Mouse (Mus musculus) neural tube, embryonic 11.5 days (tissue): ENCODE measurements around the gene Adcy7. TPM values are rescaled to one million over a fixed set of nuclear protein-coding genes. Genes with fewer than 3 reads are reported as not detected.
A peak's percentile ranks its signal among the peaks of the same experiment; 100 is the strongest.

ENCODE experiments used
- ATAC-seq: fragments of 200-750 bp; cut with Nextera tagmentation; 2 replicates; pipeline ENCODE4 v1.8.0; 2017; ENCODE audit warnings: moderate number of reproducible peaks, mild to moderate bottlenecking, moderate TSS enrichment, moderate library complexity; ENCODE audit not compliant: insufficient read depth, low FRiP score, low TSS enrichment
- DNase-seq: peaks from one replicate; pipeline ENCODE4 v3.0.0-alpha.2; 2015; ENCODE audit warnings: low spot score
- H3K27ac ChIP-seq: fragments of 300-500 bp; sonication (generic); 2 replicates; pipeline ENCODE4 v1.5.1; 2014; ENCODE audit warnings: low read depth, mild to moderate bottlenecking, low read length
- H3K27me3 ChIP-seq: fragments of 300-500 bp; sonication (generic); 2 replicates; pipeline ENCODE4 v1.6.1; 2014; ENCODE audit warnings: mild to moderate bottlenecking, low read length, mixed read lengths; ENCODE audit not compliant: control insufficient read depth, insufficient read depth
- H3K36me3 ChIP-seq: fragments of 300-500 bp; sonication (generic); 2 replicates; pipeline ENCODE4 v1.6.1; 2014; ENCODE audit warnings: mild to moderate bottlenecking, low read length, moderate library complexity, mixed read lengths; ENCODE audit not compliant: control insufficient read depth, insufficient read depth
- H3K4me1 ChIP-seq: fragments of 300-500 bp; sonication (generic); 2 replicates; pipeline ENCODE4 v1.6.1; 2014; ENCODE audit warnings: low read length, mixed read lengths; ENCODE audit not compliant: control insufficient read depth, insufficient read depth
- H3K4me2 ChIP-seq: fragments of 300-500 bp; sonication (generic); 2 replicates; pipeline ENCODE4 v1.6.1; 2014; ENCODE audit warnings: low read depth, mild to moderate bottlenecking, moderate library complexity
- H3K4me3 ChIP-seq: fragments of 300-500 bp; sonication (generic); 2 replicates; pipeline ENCODE4 v1.5.1; 2014; ENCODE audit warnings: low read depth, low read length
- H3K9ac ChIP-seq: fragments of 300-500 bp; sonication (generic); 2 replicates; pipeline ENCODE4 v1.6.1; 2014; ENCODE audit warnings: mild to moderate bottlenecking, low read length
- H3K9me3 ChIP-seq: fragments of 300-500 bp; sonication (generic); 2 replicates; pipeline ENCODE4 v1.6.1; 2016; ENCODE audit warnings: low read length; ENCODE audit not compliant: control insufficient read depth
- WGBS: fragments of 180-500 bp; shearing (Covaris S2); extraction: QIAGEN DNeasy Blood & Tissue Kit; methylation state at CpG from one replicate; pipeline ENCODE4 v1.1.7; 2014; 5-methylcytosine and 5-hydroxymethylcytosine counted together
- polyA plus RNA-seq: library from polyadenylated mRNA; unstranded; fragments of >200 nt; fragmentation: Nextera tagmentation; extraction: Ambion mirVana; gene quantifications from 2 replicates; pipeline ENCODE4 v1.2.1, GENCODE M21; 2014

Gene Adcy7
- polyA plus RNA-seq, 1 experiment from 2014 or later = 2.0 TPM

GRCm38 (mm10) chr8:88266801-88267403 lies 5.3 kb upstream of the Adcy7 start:
- Histone ChIP-seq H3K9ac (no peak overlapping the region), H3K4me3 (no peak overlapping the region), H3K4me1 (no peaks in the 10 kb centered on the region), H3K36me3 (no peaks in the 10 kb centered on the region), H3K4me2 (no peak overlapping the region), H3K27ac (no peak overlapping the region), H3K27me3 (no peaks in the 10 kb centered on the region; the same call in 1 of the 2 replicates), H3K9me3 (no peaks in the 10 kb centered on the region)
- ATAC-seq = no peak
- no peak for DNase-seq
- WGBS = 83% methylated on average over 14 of the region's 14 CpGs

- Histone ChIP-seq H3K4me3 (no peak overlapping the region), H3K4me1 (peaks cover 7% of the 10 kb centered on the region; the same call in 1 of the 2 replicates), H3K27ac (no peak overlapping the region), H3K27me3 (peaks cover 12% of the 10 kb centered on the region), H3K4me2 (no peak overlapping the region), H3K9me3 (no peaks in the 10 kb centered on the region), H3K36me3 (no peaks in the 10 kb centered on the region), H3K9ac (no peak overlapping the region)
- no peak for ATAC-seq
- 69% methylated on average over 7 of the region's 7 CpGs for WGBS
- DNase-seq = no peak
Observed at GRCm38 (mm10) chr8:88269107-88269875, 2.9 kb upstream of the Adcy7 start.

- H3K27me3 ChIP-seq = peaks cover 12% of the 10 kb centered on the region
- H3K4me3 ChIP-seq = no peak overlapping the region
- H3K9me3 ChIP-seq = no peaks in the 10 kb centered on the region
- no peak overlapping the region for H3K9ac ChIP-seq
- peaks cover 7% of the 10 kb centered on the region; the same call in 1 of the 2 replicates for H3K4me1 ChIP-seq
- H3K4me2 ChIP-seq = no peak overlapping the region
- ATAC-seq (no peak), DNase-seq (no peak)
- no peak overlapping the region for H3K27ac ChIP-seq
- no peaks in the 10 kb centered on the region for H3K36me3 ChIP-seq
- WGBS = 68% methylated on average over 3 of the region's 3 CpGs
Observed at GRCm38 (mm10) chr8:88270086-88270485, 2.1 kb upstream of the Adcy7 start.

GRCm38 (mm10) chr8:88273051-88273430 lies 838 bp downstream of the Adcy7 start:
- H3K9me3 ChIP-seq = no peaks in the 10 kb centered on the region
- peak overlapping the region; percentile 41; the same call in 1 of the 2 replicates for H3K4me3 ChIP-seq
- ATAC-seq (no peak), DNase-seq (no peak)
- 65% methylated on average over 7 of the region's 7 CpGs for WGBS
- H3K9ac ChIP-seq = peak overlapping the region; percentile 55; the same call in 1 of the 2 replicates
- peaks cover 12% of the 10 kb centered on the region for H3K27me3 ChIP-seq
- H3K27ac ChIP-seq = no peak overlapping the region
- no peak overlapping the region; the same call in 1 of the 2 replicates for H3K4me2 ChIP-seq
- H3K36me3 ChIP-seq = no peaks in the 10 kb centered on the region
- H3K4me1 ChIP-seq = peaks cover 7% of the 10 kb centered on the region; the same call in 1 of the 2 replicates

GRCm38 (mm10) chr8:88274090-88274489 lies 1.9 kb downstream of the Adcy7 start:
- H3K4me3 ChIP-seq = no peak overlapping the region
- DNase-seq = no peak

GRCm38 (mm10) chr8:88279220-88279619 lies 7.0 kb downstream of the Adcy7 start:
- ATAC-seq (no peak), DNase-seq (no peak)
- no peak overlapping the region for H3K9ac ChIP-seq
- H3K27me3 ChIP-seq = no peaks in the 10 kb centered on the region
- no peak overlapping the region for H3K27ac ChIP-seq
- no peaks in the 10 kb centered on the region for H3K9me3 ChIP-seq
- H3K4me2 ChIP-seq = no peak overlapping the region
- H3K36me3 ChIP-seq = no peaks in the 10 kb centered on the region
- no peaks in the 10 kb centered on the region; the same call in 1 of the 2 replicates for H3K4me1 ChIP-seq
- no peak overlapping the region for H3K4me3 ChIP-seq
- WGBS = 64% methylated on average over 5 of the region's 5 CpGs

More at GRCm38 (mm10) chr8:88274090-88274489, 1.9 kb downstream of the Adcy7 start:
- peaks cover 7% of the 10 kb centered on the region; the same call in 1 of the 2 replicates for H3K4me1 ChIP-seq
- no peaks in the 10 kb centered on the region for H3K36me3 ChIP-seq
- 90% methylated on average over 5 of the region's 5 CpGs for WGBS
- no peak overlapping the region for H3K9ac ChIP-seq
- H3K4me2 ChIP-seq = no peak overlapping the region
- no peak overlapping the region for H3K27ac ChIP-seq
- H3K27me3 ChIP-seq = peaks cover 12% of the 10 kb centered on the region
- no peaks in the 10 kb centered on the region for H3K9me3 ChIP-seq
- ATAC-seq = no peak

- DNase-seq (no peak), ATAC-seq (no peak)
- Histone ChIP-seq H3K4me1 (no peaks in the 10 kb centered on the region; the same call in 1 of the 2 replicates), H3K9me3 (no peaks in the 10 kb centered on the region), H3K4me3 (no peak overlapping the region), H3K27me3 (no peaks in the 10 kb centered on the region), H3K4me2 (no peak overlapping the region), H3K27ac (no peak overlapping the region), H3K36me3 (no peaks in the 10 kb centered on the region), H3K9ac (no peak overlapping the region)
- 82% methylated on average over 6 of the region's 6 CpGs for WGBS
Observed at GRCm38 (mm10) chr8:88279670-88280069, 7.5 kb downstream of the Adcy7 start.

GRCm38 (mm10) chr8:88280904-88281303 lies 8.7 kb downstream of the Adcy7 start:
- 79% methylated on average over 7 of the region's 7 CpGs for WGBS
- Histone ChIP-seq H3K36me3 (no peaks in the 10 kb centered on the region), H3K9ac (no peak overlapping the region), H3K27me3 (no peaks in the 10 kb centered on the region), H3K4me2 (no peak overlapping the region), H3K27ac (no peak overlapping the region), H3K4me3 (no peak overlapping the region), H3K4me1 (no peaks in the 10 kb centered on the region; the same call in 1 of the 2 replicates), H3K9me3 (no peaks in the 10 kb centered on the region)
- ATAC-seq (no peak), DNase-seq (no peak)
